Mouse (Mus musculus) stomach, embryonic 14.5 days (tissue): ENCODE measurements around the gene Pym1. TPM values are rescaled to one million over a fixed set of nuclear protein-coding genes. Genes with fewer than 3 reads are reported as not detected.
"Not testable (repeated sequence)": the region's sequence is repeated elsewhere in the genome, so short reads cannot be mapped to it uniquely, and the experiment has no call there.

Experiments used
- ATAC-seq: fragments of 200-750 bp; cut with Nextera tagmentation; 2 replicates; pipeline ENCODE4 v1.8.0; 2017; ENCODE audit warnings: low read depth, moderate TSS enrichment; ENCODE audit not compliant: insufficient number of reproducible peaks, insufficient read depth, low FRiP score
- H3K27ac ChIP-seq: fragments of 300-500 bp; sonication (generic); 2 replicates; pipeline ENCODE4 v1.5.1; 2014; ENCODE audit warnings: mild to moderate bottlenecking, low read length, moderate library complexity, mixed read lengths
- H3K27me3 ChIP-seq: fragments of 300-500 bp; sonication (generic); 2 replicates; pipeline ENCODE4 v1.6.1; 2014; ENCODE audit warnings: low read length, control low read depth, mixed read lengths; ENCODE audit not compliant: control insufficient read depth, insufficient read depth
- H3K36me3 ChIP-seq: fragments of 300-500 bp; sonication (generic); 2 replicates; pipeline ENCODE4 v1.6.1; 2014; ENCODE audit warnings: mild to moderate bottlenecking, control low read depth, low read length, moderate library complexity, mixed read lengths; ENCODE audit not compliant: control insufficient read depth, insufficient read depth
- H3K4me1 ChIP-seq: fragments of 300-500 bp; sonication (generic); 2 replicates; pipeline ENCODE4 v1.6.1; 2014; ENCODE audit warnings: low read length, control low read depth, mixed read lengths; ENCODE audit not compliant: control insufficient read depth, insufficient read depth
- H3K4me2 ChIP-seq: fragments of 300-500 bp; sonication (generic); replicated peaks from 2 replicates; pipeline ENCODE4 v1.6.1; 2014; ENCODE audit warnings: low read depth, low read length, control low read depth
- H3K4me3 ChIP-seq: fragments of 300-500 bp; sonication (generic); 2 replicates; pipeline ENCODE4 v1.5.1; 2014; ENCODE audit warnings: low read depth, low read length, control low read depth
- H3K9ac ChIP-seq: fragments of 300-500 bp; sonication (generic); replicated peaks from 2 replicates; pipeline ENCODE4 v1.6.1; 2014; ENCODE audit warnings: low read depth, mild to moderate bottlenecking, control low read depth, low read length, moderate library complexity, mixed read lengths
- H3K9me3 ChIP-seq: fragments of 300-500 bp; sonication (generic); 2 replicates; pipeline ENCODE4 v1.6.1; 2016; ENCODE audit warnings: low read depth, low read length, control low read depth; ENCODE audit not compliant: control insufficient read depth
- WGBS: fragments of 180-500 bp; shearing (Covaris S2); extraction: QIAGEN DNeasy Blood & Tissue Kit; methylation state at CpG from one replicate; pipeline ENCODE4 v1.1.7; 2014; 5-methylcytosine and 5-hydroxymethylcytosine counted together
- polyA plus RNA-seq: library from polyadenylated mRNA; unstranded; fragments of >200 nt; fragmentation: Nextera tagmentation; extraction: Ambion mirVana; gene quantifications from 2 replicates; pipeline ENCODE4 v1.2.1, GENCODE M21; 2014

The Pym1 gene
- polyA plus RNA-seq, 1 experiment from 2014 or later, result 38.7 TPM

DNA sequence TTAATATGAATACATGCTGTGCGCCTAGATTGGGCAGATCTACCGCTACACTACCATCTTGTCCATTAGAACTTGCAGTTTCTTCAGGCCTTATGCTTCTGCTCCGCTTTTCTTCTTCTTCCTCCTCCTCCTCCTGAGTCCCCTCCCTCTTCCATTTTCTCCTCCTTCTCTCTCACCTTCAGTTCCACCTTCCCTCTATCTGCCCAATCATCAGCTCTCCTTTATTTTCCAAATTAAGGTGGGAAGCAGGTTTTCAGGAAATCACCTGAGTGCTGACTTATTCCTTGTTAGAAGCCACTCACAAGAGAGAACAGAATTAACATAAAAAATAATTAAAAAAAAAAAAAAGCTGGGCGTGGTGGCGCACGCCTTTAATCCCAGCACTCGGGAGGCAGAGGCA lies 36.4 kb upstream of the Pym1 start:
- not testable (repeated sequence) for H3K4me2 ChIP-seq, H3K36me3 ChIP-seq, H3K4me3 ChIP-seq, ATAC-seq, H3K27ac ChIP-seq, H3K9ac ChIP-seq, H3K27me3 ChIP-seq, H3K4me1 ChIP-seq, H3K9me3 ChIP-seq
- WGBS, result 93% methylated on average over 7 of the region's 7 CpGs

DNA sequence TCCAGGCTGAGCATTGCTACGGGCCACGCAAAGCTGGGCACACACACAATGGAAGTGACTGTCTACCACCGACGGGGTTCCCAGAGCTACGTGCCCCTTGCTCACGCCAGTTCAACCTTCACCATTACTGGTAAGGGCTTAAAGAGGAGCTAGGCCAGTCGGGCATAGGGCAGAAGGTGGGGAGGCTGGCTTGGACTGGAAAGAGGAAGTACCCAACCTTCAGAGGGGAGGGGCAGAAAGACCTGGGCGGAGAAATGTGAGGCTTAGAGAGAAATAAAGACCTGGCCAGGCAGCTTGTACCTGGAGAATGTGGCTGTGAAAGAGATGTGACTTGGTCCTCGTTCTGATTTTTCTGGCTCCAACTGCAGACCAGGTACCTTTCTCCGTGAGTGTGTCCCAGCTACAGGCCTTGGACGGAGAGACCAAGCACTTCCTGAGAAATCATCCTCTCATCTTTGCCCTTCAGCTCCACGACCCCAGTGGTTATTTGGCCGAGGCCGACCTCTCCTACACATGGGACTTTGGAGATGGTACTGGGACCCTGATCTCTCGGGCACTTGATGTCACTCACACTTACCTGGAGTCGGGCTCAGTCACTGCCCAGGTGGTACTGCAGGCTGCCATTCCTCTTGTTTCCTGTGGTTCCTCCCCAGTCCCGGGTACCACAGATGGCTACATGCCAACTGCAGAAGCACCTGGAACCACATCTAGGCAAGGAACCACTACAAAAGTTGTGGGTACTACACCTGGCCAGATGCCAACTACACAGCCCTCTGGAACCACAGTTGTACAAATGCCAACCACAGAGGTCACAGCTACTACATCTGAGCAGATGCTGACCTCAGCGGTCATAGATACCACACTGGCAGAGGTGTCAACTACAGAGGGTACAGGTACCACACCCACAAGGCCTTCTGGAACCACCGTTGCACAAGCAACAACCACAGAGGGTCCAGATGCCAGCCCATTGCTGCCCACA lies 31.8 kb upstream of the Pym1 start:
- H3K4me3 ChIP-seq, result no peak overlapping the region
- no peaks in the 10 kb centered on the region for H3K36me3 ChIP-seq
- no peak overlapping the region for H3K9ac ChIP-seq
- no peaks in the 10 kb centered on the region for H3K9me3 ChIP-seq
- no peak overlapping the region for H3K4me2 ChIP-seq
- H3K27ac ChIP-seq, result no peak overlapping the region
- no peaks in the 10 kb centered on the region for H3K4me1 ChIP-seq
- ATAC-seq, result no peak
- WGBS, result 87% methylated on average over 19 of the region's 19 CpGs
- no peaks in the 10 kb centered on the region for H3K27me3 ChIP-seq

DNA sequence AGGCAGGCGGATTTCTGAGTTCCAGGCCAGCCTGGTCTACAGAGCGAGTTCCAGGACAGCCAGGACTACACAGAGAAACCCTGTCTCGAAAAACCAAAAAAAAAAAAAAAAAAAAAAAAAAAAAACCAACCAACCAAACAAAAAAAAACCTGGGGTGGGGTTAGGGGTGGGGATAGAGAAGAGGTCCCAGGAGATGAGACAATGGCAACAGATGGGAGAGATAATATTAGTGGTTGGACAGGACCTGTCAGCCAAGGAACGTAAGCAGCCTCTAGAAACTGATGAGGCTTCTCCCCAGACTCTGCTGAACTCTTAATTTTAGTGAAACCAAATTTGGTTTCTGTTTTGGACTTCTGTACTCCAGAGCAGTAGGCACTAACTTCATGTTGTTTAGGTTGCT lies 22.2 kb upstream of the Pym1 start:
- not testable (repeated sequence) for H3K9me3 ChIP-seq, H3K36me3 ChIP-seq
- 90% methylated on average over 3 of the region's 4 CpGs for WGBS

DNA sequence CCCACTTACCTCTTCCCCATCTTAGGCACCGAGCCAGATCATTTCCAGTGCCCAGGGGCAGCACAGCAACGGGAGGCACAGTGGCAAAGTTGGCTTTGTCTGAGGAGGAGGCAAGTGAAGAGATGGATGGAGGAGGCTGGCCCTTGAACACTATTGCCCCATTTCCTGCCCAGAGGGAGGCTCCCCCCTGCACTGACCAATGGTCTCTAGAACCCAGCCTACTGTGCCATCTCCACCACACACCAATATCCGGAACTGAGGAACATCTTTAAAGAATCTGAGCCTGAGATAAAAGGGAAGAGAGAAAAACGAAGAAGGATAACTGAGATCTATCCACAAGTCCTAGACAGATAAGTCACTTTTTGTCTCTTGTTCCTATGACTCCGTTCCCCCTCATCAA lies 19.6 kb upstream of the Pym1 start:
- no peaks in the 10 kb centered on the region for H3K4me1 ChIP-seq
- H3K9ac ChIP-seq, result no peak overlapping the region
- no peak for ATAC-seq
- H3K27ac ChIP-seq, result no peak overlapping the region
- H3K9me3 ChIP-seq, result no peaks in the 10 kb centered on the region
- peaks cover 3% of the 10 kb centered on the region; the same call in 1 of the 2 replicates for H3K36me3 ChIP-seq
- no peak overlapping the region for H3K4me3 ChIP-seq
- no peaks in the 10 kb centered on the region for H3K27me3 ChIP-seq
- H3K4me2 ChIP-seq, result no peak overlapping the region
- WGBS, result 85% methylated on average over 5 of the region's 5 CpGs

More for the DNA sequence above, 22.2 kb upstream of the Pym1 start:
- H3K4me3 ChIP-seq, H3K4me1 ChIP-seq, H3K27ac ChIP-seq, H3K9ac ChIP-seq, ATAC-seq, H3K27me3 ChIP-seq, H3K4me2 ChIP-seq: not testable (repeated sequence)

DNA sequence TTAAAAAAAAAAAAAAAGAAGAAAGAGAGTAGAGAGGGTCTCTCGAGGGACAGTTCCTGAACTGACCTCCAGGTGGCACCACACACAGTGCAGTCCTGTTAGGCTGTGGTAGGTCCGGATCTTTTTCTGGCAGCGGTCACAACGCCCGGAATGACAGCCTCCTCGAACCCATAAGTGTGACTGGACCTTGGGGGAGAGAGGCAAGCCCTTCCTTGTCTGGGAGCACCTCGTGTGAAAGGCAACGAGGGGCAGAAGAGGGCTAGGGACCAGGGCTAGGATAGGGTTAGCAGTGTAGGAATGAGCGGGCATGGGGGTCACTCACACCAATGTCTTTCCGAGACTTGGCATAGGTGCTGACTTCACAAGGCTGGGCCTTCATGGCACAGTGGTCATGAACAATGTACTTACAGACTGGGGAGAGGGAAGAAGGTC lies 16.7 kb upstream of the Pym1 start:
- Histone ChIP-seq H3K9me3 (no peaks in the 10 kb centered on the region), H3K4me1 (no peaks in the 10 kb centered on the region), H3K9ac (no peak overlapping the region), H3K27ac (no peak overlapping the region), H3K4me2 (no peak overlapping the region), H3K27me3 (no peaks in the 10 kb centered on the region), H3K36me3 (peaks cover 3% of the 10 kb centered on the region; the same call in 1 of the 2 replicates), H3K4me3 (no peak overlapping the region)
- ATAC-seq, result no peak
- 19% methylated on average over 10 of the region's 10 CpGs for WGBS

DNA sequence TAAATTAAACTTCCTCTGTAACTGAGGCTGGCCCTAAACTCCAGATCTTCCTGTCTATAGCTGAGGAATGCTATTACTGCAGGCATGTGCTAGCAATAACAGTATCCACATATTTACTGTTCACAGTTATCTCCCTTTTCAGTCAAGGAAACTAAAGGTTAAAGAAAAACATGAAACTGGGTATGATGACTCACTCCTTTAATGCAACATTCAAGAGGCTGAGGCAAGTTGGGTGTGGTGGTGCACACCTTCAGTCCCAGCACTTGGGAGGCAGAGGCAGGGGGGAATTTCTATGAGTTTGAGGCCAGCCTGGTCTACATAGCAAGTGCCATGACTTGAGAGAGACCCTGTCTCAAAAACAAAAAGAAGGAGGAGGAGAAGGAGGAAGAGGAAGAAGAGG lies 15.7 kb upstream of the Pym1 start:
- no peak overlapping the region for H3K27ac ChIP-seq
- no peaks in the 10 kb centered on the region for H3K27me3 ChIP-seq
- H3K36me3 ChIP-seq, result peaks cover 3% of the 10 kb centered on the region; the same call in 1 of the 2 replicates
- ATAC-seq, result no peak
- no peak overlapping the region for H3K9ac ChIP-seq
- no peaks in the 10 kb centered on the region for H3K9me3 ChIP-seq
- H3K4me1 ChIP-seq, result no peaks in the 10 kb centered on the region
- H3K4me3 ChIP-seq, result no peak overlapping the region
- H3K4me2 ChIP-seq, result no peak overlapping the region

DNA sequence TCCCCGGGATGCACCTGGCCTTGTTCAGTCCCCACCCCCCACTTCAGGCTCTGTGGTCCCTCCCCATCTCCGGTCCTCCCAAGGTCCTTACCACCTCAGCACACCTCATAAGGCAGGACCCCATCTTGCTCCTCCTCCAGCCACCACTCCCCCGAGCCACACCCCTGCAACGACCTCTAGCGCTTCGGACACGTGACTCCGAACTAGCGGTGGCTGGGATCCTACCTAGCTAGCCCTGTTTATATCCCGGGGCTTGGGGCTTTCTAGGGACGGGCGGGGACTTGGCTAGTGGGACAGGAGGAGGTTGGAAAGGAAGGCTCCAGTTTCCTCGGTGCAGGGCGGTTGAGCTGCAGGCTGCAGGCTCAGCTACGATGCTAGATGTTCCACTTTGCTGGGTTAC lies 10.3 kb upstream of the Pym1 start:
- H3K9ac ChIP-seq, result no peak overlapping the region
- WGBS, result 5% methylated on average over 15 of the region's 15 CpGs
- 0 out of 2 replicates have a peak, but pooled peaks have one; percentile 42 for ATAC-seq

DNA sequence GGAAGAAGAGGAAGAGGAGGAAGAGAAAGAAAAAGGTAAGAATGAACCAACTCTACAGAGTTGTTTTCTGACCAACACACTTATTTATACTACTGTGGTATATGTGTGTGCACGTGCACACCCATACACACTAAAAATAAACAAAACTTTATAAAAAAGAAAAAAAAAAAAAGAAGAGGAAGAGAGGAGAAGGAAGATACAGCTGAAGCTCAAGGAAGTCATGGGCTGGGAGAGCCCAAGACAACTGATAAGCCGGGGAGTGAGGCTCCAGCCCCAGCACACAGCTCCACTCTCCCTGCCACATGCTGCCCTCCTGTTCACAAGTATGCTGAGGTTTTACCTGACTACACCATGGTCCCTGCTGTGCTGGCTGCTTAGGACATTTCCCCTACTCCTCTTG lies 7.4 kb upstream of the Pym1 start:
- Histone ChIP-seq H3K27me3 (no peaks in the 10 kb centered on the region), H3K36me3 (no peaks in the 10 kb centered on the region), H3K27ac (no peak overlapping the region), H3K9ac (no peak overlapping the region), H3K4me3 (no peak overlapping the region), H3K4me1 (peaks cover 15% of the 10 kb centered on the region), H3K4me2 (no peak overlapping the region), H3K9me3 (no peaks in the 10 kb centered on the region)
- WGBS, result 48% methylated on average over 2 of the region's 2 CpGs
- ATAC-seq, result no peak

More for the DNA sequence above, 10.3 kb upstream of the Pym1 start:
- Histone ChIP-seq H3K4me1 (no peaks in the 10 kb centered on the region), H3K36me3 (peaks cover 3% of the 10 kb centered on the region; the same call in 1 of the 2 replicates), H3K27me3 (no peaks in the 10 kb centered on the region), H3K4me2 (peak overlapping the region; percentile 35), H3K27ac (no peak overlapping the region), H3K4me3 (no peak overlapping the region), H3K9me3 (no peaks in the 10 kb centered on the region)
